Mouse (Mus musculus) limb, embryonic 10.5 days (tissue): ENCODE data around the gene Rbbp8nl. TPM values are rescaled to one million over a fixed set of nuclear protein-coding genes. Genes with fewer than 3 reads are reported as not detected.
"Not testable (repeated sequence)": the region's sequence is repeated elsewhere in the genome, so short reads cannot be mapped to it uniquely, and the experiment has no call there.

Source experiments
- DNase-seq: peaks from one replicate; pipeline ENCODE4 v3.0.0-alpha.2; 2017; ENCODE audit warnings: low spot score
- H3K27ac ChIP-seq: fragments of 300-500 bp; sonication (generic); 2 replicates; pipeline ENCODE4 v1.5.1; 2016; ENCODE audit warnings: mild to moderate bottlenecking
- H3K27me3 ChIP-seq: fragments of 300-500 bp; sonication (generic); 2 replicates; pipeline ENCODE4 v1.6.1; 2016; ENCODE audit warnings: low read depth, mild to moderate bottlenecking; ENCODE audit not compliant: poor library complexity, severe bottlenecking
- H3K36me3 ChIP-seq: fragments of 300-500 bp; sonication (generic); 2 replicates; pipeline ENCODE4 v1.6.1; 2016; ENCODE audit warnings: mild to moderate bottlenecking, moderate library complexity
- H3K4me1 ChIP-seq: fragments of 300-500 bp; sonication (generic); 2 replicates; pipeline ENCODE4 v1.6.1; 2016
- H3K4me3 ChIP-seq: fragments of 300-500 bp; sonication (generic); 2 replicates; pipeline ENCODE4 v1.5.1; 2016; ENCODE audit warnings: mild to moderate bottlenecking, moderate library complexity
- H3K9me3 ChIP-seq: fragments of 300-500 bp; sonication (generic); replicated peaks from 2 replicates; pipeline ENCODE4 v1.6.1; 2016; ENCODE audit warnings: mild to moderate bottlenecking
- WGBS: fragments of 180-500 bp; shearing (Covaris S2); methylation state at CpG from one replicate; pipeline ENCODE4 v1.1.7; 2016; 5-methylcytosine and 5-hydroxymethylcytosine counted together
- polyA plus RNA-seq: library from polyadenylated mRNA; unstranded; fragments of >200 nt; fragmentation: Nextera tagmentation; extraction: Ambion mirVana; gene quantifications from 2 replicates; pipeline ENCODE4 v1.2.1, GENCODE M21; 2016

Gene Rbbp8nl
- polyA plus RNA-seq, 1 experiment from 2014 or later: 0.78 TPM

DNA sequence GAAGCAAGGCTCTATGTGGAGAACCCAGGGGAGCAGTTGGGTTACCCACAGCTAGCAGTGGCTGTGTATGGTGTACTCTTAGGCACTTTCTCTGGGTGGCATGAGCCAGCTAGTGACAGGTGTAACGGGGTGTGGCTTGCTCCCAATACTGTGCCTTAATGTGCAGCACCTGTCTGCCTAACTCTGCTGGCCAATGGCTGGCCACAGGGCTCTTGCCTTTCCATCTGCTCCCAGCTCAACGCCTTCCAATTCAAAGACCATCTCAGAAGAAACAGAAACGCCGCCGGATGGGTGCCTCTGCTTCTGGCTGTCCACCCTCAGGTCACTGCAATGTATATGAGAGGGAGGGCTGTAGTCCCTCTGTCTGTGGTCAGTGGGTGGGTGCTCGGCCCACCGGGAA is 27.8 kb downstream of the Rbbp8nl start:
- Histone ChIP-seq H3K9me3 (no peaks in the 10 kb centered on the region), H3K4me1 (peaks cover 14% of the 10 kb centered on the region), H3K27me3 (no peaks in the 10 kb centered on the region), H3K36me3 (peaks cover 88% of the 10 kb centered on the region), H3K4me3 (no peak overlapping the region), H3K27ac (no peak overlapping the region)
- 95% methylated on average over 7 of the region's 7 CpGs for whole genome bisulfite sequencing
- DNase-seq: no peak

GRCm38 (mm10) chr2:180260610-180261480 is 28.8 kb downstream of the Rbbp8nl start:
- Histone ChIP-seq H3K27me3 (no peaks in the 10 kb centered on the region), H3K36me3 (peaks cover 78% of the 10 kb centered on the region), H3K27ac (no peak overlapping the region), H3K9me3 (no peaks in the 10 kb centered on the region), H3K4me1 (peaks cover 23% of the 10 kb centered on the region), H3K4me3 (no peak overlapping the region)
- WGBS: 65% methylated on average over 8 of the region's 8 CpGs
- DNase-seq: no peak

- peaks cover 23% of the 10 kb centered on the region for H3K4me1 ChIP-seq
- WGBS: 73% methylated on average over 17 of the region's 17 CpGs
- H3K27me3 ChIP-seq, H3K9me3 ChIP-seq, H3K27ac ChIP-seq, H3K4me3 ChIP-seq, DNase-seq: not testable (repeated sequence)
- H3K36me3 ChIP-seq: peaks cover 75% of the 10 kb centered on the region
These were observed 29.7 kb downstream of the Rbbp8nl start for GRCm38 (mm10) chr2:180259826-180260609.

GRCm38 (mm10) chr2:180258951-180259484 is 30.7 kb downstream of the Rbbp8nl start:
- not testable (repeated sequence) for H3K4me3 ChIP-seq, H3K27ac ChIP-seq, H3K27me3 ChIP-seq, H3K9me3 ChIP-seq, DNase-seq
- H3K4me1 ChIP-seq: peaks cover 23% of the 10 kb centered on the region
- 88% methylated on average over 10 of the region's 10 CpGs for WGBS
- H3K36me3 ChIP-seq: peaks cover 65% of the 10 kb centered on the region

DNA sequence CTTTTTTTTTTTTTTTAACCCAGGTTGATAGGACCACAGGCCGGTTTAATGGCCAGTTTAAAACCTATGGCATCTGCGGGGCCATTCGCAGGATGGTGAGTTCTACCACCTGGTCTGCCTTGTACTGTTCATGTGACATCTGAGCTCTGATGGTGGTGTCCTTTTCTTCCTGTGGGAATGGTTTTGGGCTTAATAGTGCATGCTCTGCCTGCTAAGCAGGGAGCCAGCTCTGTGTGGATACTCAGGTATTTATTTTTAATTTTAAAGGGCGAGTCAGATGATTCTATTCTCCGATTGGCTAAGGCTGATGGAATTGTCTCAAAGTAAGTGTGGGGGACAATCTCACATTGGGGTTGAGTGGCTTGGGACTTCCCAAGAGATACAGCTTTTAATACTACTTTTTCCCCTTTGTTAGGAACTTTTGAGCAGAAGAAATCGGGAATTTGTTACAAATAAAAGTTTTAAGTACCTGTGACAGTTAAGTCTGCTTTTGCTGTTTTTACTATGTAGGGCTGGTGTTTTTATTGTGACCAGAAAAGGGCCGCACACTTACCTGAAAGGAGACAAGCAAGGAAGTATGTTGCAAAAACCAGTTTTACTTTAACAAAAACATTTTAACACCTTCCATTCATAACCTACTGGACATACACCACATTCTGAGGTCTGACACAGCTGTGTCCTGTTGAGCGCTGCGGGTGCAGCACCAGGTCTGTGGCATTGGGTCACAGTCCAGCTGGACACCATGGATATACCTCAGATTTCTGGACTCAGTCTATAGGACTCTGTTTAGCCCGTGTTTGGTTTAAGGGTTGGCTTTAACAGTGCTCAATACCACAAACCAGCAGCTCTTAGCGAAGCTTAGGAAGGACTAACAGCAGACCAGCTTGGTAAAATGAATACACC is 31.5 kb downstream of the Rbbp8nl start:
- Histone ChIP-seq H3K27me3 (no peaks in the 10 kb centered on the region), H3K4me1 (peaks cover 23% of the 10 kb centered on the region), H3K4me3 (peak overlapping the region; percentile 85), H3K9me3 (no peaks in the 10 kb centered on the region), H3K36me3 (peaks cover 57% of the 10 kb centered on the region), H3K27ac (peak overlapping the region; percentile 92)
- WGBS: 54% methylated on average over 11 of the region's 11 CpGs
- DNase-seq: no peak

DNA sequence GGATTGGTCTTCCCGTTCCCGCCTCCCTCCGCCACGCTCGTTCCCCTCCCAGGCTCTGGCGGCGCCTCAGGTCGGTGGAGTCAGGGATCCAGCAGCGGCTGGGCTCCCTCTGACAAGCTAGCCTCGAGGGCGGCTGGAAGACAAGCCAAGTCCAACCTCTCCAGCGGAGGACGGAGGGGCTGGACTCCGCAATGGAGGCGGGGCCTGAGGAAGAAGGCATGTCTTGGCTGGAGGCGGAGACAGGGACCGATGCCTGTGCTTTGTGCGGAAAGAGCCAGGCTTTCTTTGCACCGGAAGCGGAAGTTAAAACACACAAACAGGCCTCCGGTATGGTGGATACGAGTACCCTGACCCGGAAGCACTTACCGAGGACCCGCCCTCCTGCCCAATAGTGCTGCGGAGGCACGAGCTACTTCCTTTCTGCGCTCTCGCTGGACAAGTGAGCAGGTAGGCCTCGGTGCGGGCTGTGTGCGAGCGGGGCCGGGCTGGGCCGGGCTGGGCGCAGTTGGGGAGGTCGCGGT is 32.6 kb downstream of the Rbbp8nl start, which contains the start of gene Rps21:
Gene Rps21 (plus strand): TSS at position 377 of the 521 bp plus-strand sequence.
- peaks cover 46% of the 10 kb centered on the region for H3K36me3 ChIP-seq
- H3K4me3 ChIP-seq: peak within 1 kb of the TSS; percentile 85
- H3K9me3 ChIP-seq: no peaks in the 10 kb centered on the region
- peaks cover 23% of the 10 kb centered on the region for H3K4me1 ChIP-seq
- WGBS: under 1% methylated on average over 38 of the region's 38 CpGs
- H3K27me3 ChIP-seq: no peaks in the 10 kb centered on the region
- H3K27ac ChIP-seq: peak within 1 kb of the TSS; percentile 92
- peak; percentile 98 for DNase-seq

DNA sequence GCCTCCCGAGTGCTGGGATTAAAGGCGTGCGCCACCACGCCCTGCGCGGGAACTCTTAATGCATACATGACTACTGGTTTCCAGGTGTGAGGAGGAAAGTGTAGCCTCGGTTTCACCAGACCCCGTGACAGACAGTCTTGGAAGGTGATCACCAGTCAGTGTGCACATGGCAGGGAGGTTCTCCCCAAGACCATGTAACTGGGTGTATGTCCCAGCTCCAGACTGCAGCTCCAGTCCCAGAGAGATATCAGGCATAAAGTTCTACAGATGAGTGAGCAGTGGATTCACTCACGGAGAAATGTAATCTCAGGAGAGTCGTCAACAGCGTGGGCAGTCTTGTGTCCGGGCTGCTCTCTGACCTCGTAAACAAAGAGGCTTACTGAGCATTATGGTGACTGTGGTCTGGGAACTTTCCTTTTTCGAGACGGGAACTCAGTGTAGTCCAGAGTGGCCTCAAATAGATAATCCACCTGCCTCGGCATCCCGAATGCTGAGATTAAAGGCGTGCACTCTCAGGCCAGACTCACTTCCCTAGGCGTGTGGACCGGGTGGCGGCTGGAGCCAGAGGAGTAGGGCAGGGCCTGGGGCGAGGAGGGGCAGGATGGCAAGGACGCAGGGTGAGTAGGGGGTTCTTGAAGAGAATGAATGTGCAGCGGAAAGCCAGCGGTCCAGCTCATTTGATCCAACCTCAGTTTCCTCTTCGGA is 33.2 kb downstream of the Rbbp8nl start:
- 26% methylated on average over 26 of the region's 26 CpGs for WGBS
- peaks cover 39% of the 10 kb centered on the region for H3K36me3 ChIP-seq

DNA sequence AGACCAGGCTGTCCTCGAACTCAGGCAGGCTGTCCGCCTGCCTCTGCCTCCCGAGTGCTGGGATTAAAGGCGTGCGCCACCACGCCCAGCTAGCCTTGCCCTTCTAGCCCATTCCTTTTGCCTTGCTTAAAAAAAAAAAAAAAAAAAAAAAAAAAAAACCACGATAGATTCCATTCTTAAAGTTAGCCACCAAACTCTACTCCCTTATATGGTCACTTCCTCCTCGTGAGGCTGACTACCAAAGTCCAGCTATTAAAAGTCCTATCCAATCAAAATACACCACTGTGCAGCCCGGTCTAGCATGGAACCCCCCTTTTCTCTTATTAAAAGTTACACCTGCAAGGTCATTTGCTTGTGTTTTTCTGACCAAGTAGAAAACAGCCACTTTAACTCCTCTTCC is 34.0 kb downstream of the Rbbp8nl start:
- H3K36me3 ChIP-seq: peaks cover 32% of the 10 kb centered on the region
- H3K27ac ChIP-seq: peak overlapping the region; percentile 92; the same call in 1 of the 2 replicates
- H3K4me3 ChIP-seq: peak overlapping the region; percentile 85
- 93% methylated on average over 9 of the region's 9 CpGs for WGBS
- no peak for DNase-seq
- H3K27me3 ChIP-seq: no peaks in the 10 kb centered on the region
- no peaks in the 10 kb centered on the region for H3K9me3 ChIP-seq
- H3K4me1 ChIP-seq: peaks cover 32% of the 10 kb centered on the region

More for the DNA sequence above, 33.2 kb downstream of the Rbbp8nl start:
- DNase-seq: no peak
- Histone ChIP-seq H3K4me1 (peaks cover 29% of the 10 kb centered on the region), H3K9me3 (no peaks in the 10 kb centered on the region), H3K4me3 (peak overlapping the region; percentile 85), H3K27ac (peak overlapping the region; percentile 92), H3K27me3 (no peaks in the 10 kb centered on the region)

- 94% methylated on average over 5 of the region's 5 CpGs for whole genome bisulfite sequencing
- DNase-seq: no peak
- no peak overlapping the region for H3K4me3 ChIP-seq
- peaks cover 31% of the 10 kb centered on the region for H3K4me1 ChIP-seq
- no peaks in the 10 kb centered on the region for H3K9me3 ChIP-seq
- no peaks in the 10 kb centered on the region for H3K27me3 ChIP-seq
- H3K27ac ChIP-seq: no peak overlapping the region
- H3K36me3 ChIP-seq: peaks cover 21% of the 10 kb centered on the region
These were observed 35.1 kb downstream of the Rbbp8nl start for GRCm38 (mm10) chr2:180254436-180255209.

GRCm38 (mm10) chr2:180251838-180252237 is 37.8 kb downstream of the Rbbp8nl start:
- H3K4me3 ChIP-seq: no peak overlapping the region
- 65% methylated on average over 3 of the region's 3 CpGs for WGBS

More at GRCm38 (mm10) chr2:180251838-180252237, 37.8 kb downstream of the Rbbp8nl start:
- H3K27me3 ChIP-seq: no peaks in the 10 kb centered on the region
- H3K9me3 ChIP-seq: no peaks in the 10 kb centered on the region
- no peak overlapping the region for H3K27ac ChIP-seq
- no peaks in the 10 kb centered on the region for H3K36me3 ChIP-seq
- peaks cover 25% of the 10 kb centered on the region for H3K4me1 ChIP-seq
- no peak for DNase-seq
